Mouse (Mus musculus) lung, postnatal 0 days (tissue): ENCODE data around the gene Lclat1. TPM values are rescaled to one million over a fixed set of nuclear protein-coding genes. Genes with fewer than 3 reads are reported as not detected.

Experiments
- ATAC-seq: fragments of 200-750 bp; cut with Nextera tagmentation; 2 replicates; pipeline ENCODE4 v1.8.0; 2017; ENCODE audit warnings: moderate library complexity
- DNase-seq: peaks from one replicate; pipeline ENCODE4 v3.0.0-alpha.2; 2016; ENCODE audit warnings: low spot score
- H3K27ac ChIP-seq: fragments of 300-500 bp; sonication (generic); 2 replicates; pipeline ENCODE4 v1.5.1; 2014; ENCODE audit warnings: antibody characterized with exemption, mild to moderate bottlenecking, low read length, mixed read lengths
- H3K27me3 ChIP-seq: fragments of 300-500 bp; sonication (generic); replicated peaks from 2 replicates; pipeline ENCODE4 v1.6.1; 2014; ENCODE audit warnings: low read length, mixed read lengths; ENCODE audit not compliant: insufficient read depth
- H3K36me3 ChIP-seq: fragments of 300-500 bp; sonication (generic); 2 replicates; pipeline ENCODE4 v1.6.1; 2014; ENCODE audit warnings: low read length, mixed read lengths; ENCODE audit not compliant: insufficient read depth
- H3K4me1 ChIP-seq: fragments of 300-500 bp; sonication (generic); 2 replicates; pipeline ENCODE4 v1.6.1; 2014; ENCODE audit warnings: antibody characterized with exemption, low read depth, low read length, mixed read lengths; ENCODE audit not compliant: insufficient read depth
- H3K4me2 ChIP-seq: fragments of 300-500 bp; sonication (generic); replicated peaks from 2 replicates; pipeline ENCODE4 v1.6.1; 2014; ENCODE audit warnings: low read depth, mild to moderate bottlenecking, low read length, moderate library complexity, mixed read lengths
- H3K4me3 ChIP-seq: fragments of 300-500 bp; sonication (generic); 2 replicates; pipeline ENCODE4 v1.5.1; 2014; ENCODE audit warnings: low read depth, low read length
- H3K9ac ChIP-seq: fragments of 300-500 bp; sonication (generic); replicated peaks from 2 replicates; pipeline ENCODE4 v1.6.1; 2014; ENCODE audit warnings: low read depth, mild to moderate bottlenecking
- H3K9me3 ChIP-seq: fragments of 300-500 bp; sonication (generic); 2 replicates; pipeline ENCODE4 v1.6.1; 2016; ENCODE audit warnings: low read length, mixed read lengths
- CTCF ChIP-seq: IDR thresholded peaks from 2 replicates; pipeline ENCODE4 v1.5.1; 2016; ENCODE audit warnings: antibody characterized with exemption, mild to moderate bottlenecking
- EP300 ChIP-seq: IDR thresholded peaks from 2 replicates; pipeline ENCODE4 v1.6.1; 2016; ENCODE audit warnings: antibody characterized with exemption, mild to moderate bottlenecking, control low read depth
- WGBS: fragments of 180-500 bp; shearing (Covaris S2); extraction: QIAGEN DNeasy Blood & Tissue Kit; methylation state at CpG from one replicate; pipeline ENCODE4 v1.1.7; 2014; 5-methylcytosine and 5-hydroxymethylcytosine counted together
- polyA plus RNA-seq: library from polyadenylated mRNA; unstranded; fragments of >200 nt; fragmentation: Nextera tagmentation; extraction: Ambion mirVana; gene quantifications from 2 replicates; pipeline ENCODE4 v1.2.1, GENCODE M21; 2015

Gene Lclat1
- polyA plus RNA-seq, 1 experiment from 2014 or later, result 10.2 TPM

DNA sequence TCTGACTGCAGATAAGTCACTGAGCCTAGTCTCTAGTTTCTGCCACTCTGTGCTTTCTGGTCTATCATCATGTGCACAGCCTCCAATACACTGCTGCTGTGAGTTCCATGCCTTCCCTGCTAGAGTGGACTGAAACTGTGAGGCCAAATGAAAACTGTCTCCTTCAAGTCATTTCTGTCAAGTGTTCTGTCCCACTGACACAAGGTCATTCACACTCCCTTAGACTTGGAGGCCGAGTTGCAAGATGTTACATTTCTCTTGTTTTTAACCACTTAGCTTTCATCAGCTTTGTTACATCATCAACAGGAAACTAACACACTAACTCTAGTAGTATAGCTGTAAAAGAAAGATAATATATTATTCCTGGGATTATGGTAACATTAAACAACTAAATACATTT, 9.1 kb upstream of the Lclat1 start:
- no peaks in the 10 kb centered on the region for H3K36me3 ChIP-seq
- no peak overlapping the region for H3K9ac ChIP-seq
- peak; percentile 53 for DNase-seq
- TF ChIP-seq EP300 (peak; percentile 29; the same call in 1 of the 2 replicates), CTCF (no peak)
- 34% methylated on average over 1 of the region's 1 CpGs for WGBS
- no peaks in the 10 kb centered on the region for H3K4me1 ChIP-seq
- no peak overlapping the region for H3K27ac ChIP-seq
- H3K4me3 ChIP-seq, result no peak overlapping the region
- no peaks in the 10 kb centered on the region for H3K27me3 ChIP-seq
- no peak overlapping the region for H3K4me2 ChIP-seq
- H3K9me3 ChIP-seq, result no peaks in the 10 kb centered on the region
- ATAC-seq, result no peak; the same call in 1 of the 2 replicates

DNA sequence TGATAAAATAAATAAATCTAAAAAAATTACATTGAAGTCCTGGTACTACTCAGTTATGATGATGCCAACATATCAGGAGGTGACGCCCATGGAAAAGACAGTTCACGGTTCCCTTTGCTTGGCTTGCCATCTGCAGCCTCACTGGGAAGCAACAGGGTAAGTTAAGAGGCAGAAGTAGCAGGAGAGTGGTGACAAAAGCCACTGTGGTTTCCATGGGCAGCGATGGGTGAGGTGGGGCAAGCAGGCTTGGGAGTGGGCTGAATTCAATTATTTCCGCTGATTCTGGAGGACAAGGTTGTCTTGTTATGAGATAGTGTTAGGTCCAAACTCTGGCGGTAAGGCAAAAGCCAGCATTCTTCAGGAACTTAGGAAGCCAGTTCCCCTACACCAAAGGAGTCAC, 7.4 kb upstream of the Lclat1 start:
- ATAC-seq (no peak), DNase-seq (no peak)
- TF ChIP-seq CTCF, result no peak
- TF ChIP-seq EP300, result no peak

DNA sequence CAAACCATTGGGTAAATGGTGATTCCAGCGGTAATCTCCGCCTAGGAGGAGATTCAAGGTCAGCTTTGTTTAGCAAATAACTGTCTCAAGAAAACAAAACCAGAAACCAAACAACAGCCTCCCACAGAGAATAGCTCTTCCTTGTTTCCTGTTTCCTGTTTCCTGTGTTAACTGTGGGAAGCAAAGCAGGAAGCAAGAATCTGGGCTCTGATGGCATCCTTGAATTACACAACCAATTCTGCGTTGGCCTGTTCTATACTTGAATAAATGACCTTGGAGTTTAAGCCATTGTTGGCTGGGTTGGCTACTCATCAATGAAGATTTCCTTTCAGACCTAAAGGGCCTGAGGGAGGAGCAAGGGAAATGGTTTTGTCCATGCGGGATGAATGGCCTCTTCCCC, 5.2 kb upstream of the Lclat1 start:
- H3K9ac ChIP-seq, result no peak overlapping the region
- no peaks in the 10 kb centered on the region for H3K4me1 ChIP-seq
- H3K4me2 ChIP-seq, result no peak overlapping the region
- 0 out of 2 replicates have a peak, but pooled peaks have one; percentile 39 for TF ChIP-seq EP300
- no peak for TF ChIP-seq CTCF
- ATAC-seq, result no peak
- H3K27ac ChIP-seq, result no peak overlapping the region
- no peak for DNase-seq
- H3K27me3 ChIP-seq, result no peaks in the 10 kb centered on the region
- no peaks in the 10 kb centered on the region for H3K36me3 ChIP-seq
- 56% methylated on average over 4 of the region's 4 CpGs for WGBS
- no peak overlapping the region for H3K4me3 ChIP-seq
- no peaks in the 10 kb centered on the region for H3K9me3 ChIP-seq

More for the DNA sequence above, 7.4 kb upstream of the Lclat1 start:
- Histone ChIP-seq H3K9ac (no peak overlapping the region), H3K9me3 (no peaks in the 10 kb centered on the region), H3K4me3 (no peak overlapping the region), H3K36me3 (no peaks in the 10 kb centered on the region), H3K27ac (no peak overlapping the region), H3K27me3 (no peaks in the 10 kb centered on the region), H3K4me2 (no peak overlapping the region), H3K4me1 (no peaks in the 10 kb centered on the region)
- WGBS, result 89% methylated on average over 5 of the region's 5 CpGs

DNA sequence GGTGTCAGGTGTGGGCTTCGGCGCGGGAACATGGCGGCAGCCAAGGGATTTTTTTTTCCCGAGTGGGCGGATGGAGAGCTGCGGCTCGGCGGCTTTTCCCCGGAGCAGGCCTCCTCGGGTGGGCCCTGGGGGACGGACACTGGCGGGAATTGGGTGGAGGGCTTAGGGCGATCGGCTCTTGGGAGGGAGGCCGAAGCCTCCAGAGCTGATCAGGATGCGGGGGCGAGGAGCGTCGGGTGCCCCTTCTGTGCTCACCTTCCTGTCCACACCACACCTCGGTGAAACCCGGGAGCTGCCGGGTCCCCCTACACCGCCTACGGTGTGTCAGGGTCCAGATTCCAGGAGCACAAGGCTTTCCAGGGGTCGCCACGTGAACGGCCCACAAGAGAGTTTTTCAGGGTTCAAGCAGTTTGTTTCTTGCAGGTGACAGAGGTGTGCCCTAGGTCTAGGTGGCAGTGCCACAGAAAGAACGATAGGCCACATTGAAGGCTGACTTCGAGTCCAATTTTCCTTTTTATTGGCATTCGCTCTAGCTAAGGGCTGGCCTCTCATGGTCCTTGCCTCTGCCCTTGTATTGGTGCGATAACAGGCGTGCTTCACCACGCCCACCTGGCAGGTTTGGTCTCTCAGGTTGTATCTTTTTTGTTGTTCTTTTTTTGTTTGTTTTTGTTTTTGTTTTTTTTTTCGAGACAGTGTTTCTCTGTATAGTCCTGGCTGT, 544 bp downstream of the Lclat1 start:
- TF ChIP-seq EP300 (no peak), CTCF (0 out of 2 replicates have a peak, but pooled peaks have one; percentile 1)
- Histone ChIP-seq H3K27me3 (no peaks in the 10 kb centered on the region), H3K36me3 (no peaks in the 10 kb centered on the region), H3K9me3 (no peaks in the 10 kb centered on the region), H3K27ac (peak overlapping the region; percentile 76), H3K4me1 (no peaks in the 10 kb centered on the region; the same call in 1 of the 2 replicates), H3K4me2 (peak overlapping the region; percentile 96), H3K4me3 (peak overlapping the region; percentile 66), H3K9ac (peak overlapping the region; percentile 82)
- 4% methylated on average over 35 of the region's 35 CpGs for WGBS
- no peak; the same call in 1 of the 2 replicates for ATAC-seq
- DNase-seq, result peak; percentile 34

DNA sequence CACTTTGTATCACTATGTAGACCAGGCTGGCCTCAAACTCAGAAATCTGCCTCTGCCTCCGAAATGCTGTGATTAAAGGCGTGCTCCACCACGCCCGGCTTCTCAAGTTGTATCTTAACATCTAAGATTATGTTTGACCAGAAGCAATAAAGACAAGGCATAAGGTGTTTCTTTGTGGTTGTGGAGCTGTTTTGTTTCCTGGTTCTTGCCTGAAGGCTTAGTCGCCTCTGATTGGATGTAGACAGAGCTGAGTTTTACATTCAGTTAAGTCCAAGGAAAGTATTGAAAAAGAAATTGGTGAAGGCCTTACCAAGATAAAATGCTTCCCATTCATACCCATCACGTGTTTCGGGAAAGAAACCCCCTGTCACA, 1.1 kb downstream of the Lclat1 start:
- no peak overlapping the region for H3K27ac ChIP-seq
- 69% methylated on average over 7 of the region's 7 CpGs for WGBS

DNA sequence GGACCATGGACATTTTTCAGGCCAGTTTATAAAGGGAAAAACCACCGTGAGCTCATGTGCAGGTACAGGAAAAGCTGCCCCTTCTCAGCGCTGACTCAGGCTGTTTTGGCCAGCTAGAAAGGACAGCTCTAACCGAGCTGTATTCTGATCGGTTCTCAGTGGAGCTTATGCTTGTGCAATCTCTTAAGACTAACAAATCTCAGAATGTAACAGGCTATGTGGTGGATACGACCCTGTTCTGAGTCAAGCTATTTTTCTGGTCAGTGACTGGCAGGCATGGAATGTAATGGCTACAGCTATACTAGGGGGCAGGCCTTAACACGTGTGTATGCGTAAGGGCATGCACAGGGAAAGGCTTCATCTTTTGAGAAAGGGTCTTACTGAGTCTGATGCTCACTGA, 4.3 kb downstream of the Lclat1 start:
- WGBS, result 55% methylated on average over 7 of the region's 7 CpGs
- Histone ChIP-seq H3K4me3 (no peak overlapping the region), H3K9me3 (no peaks in the 10 kb centered on the region), H3K4me2 (no peak overlapping the region), H3K36me3 (no peaks in the 10 kb centered on the region), H3K4me1 (no peaks in the 10 kb centered on the region; the same call in 1 of the 2 replicates), H3K9ac (no peak overlapping the region), H3K27ac (peak overlapping the region; percentile 44), H3K27me3 (no peaks in the 10 kb centered on the region)
- TF ChIP-seq EP300, result 0 out of 2 replicates have a peak, but pooled peaks have one; percentile 12
- no peak for TF ChIP-seq CTCF
- ATAC-seq, result peak; percentile 30
- DNase-seq, result peak; percentile 80

More for the DNA sequence above, 1.1 kb downstream of the Lclat1 start:
- DNase-seq (no peak), ATAC-seq (no peak)
- Histone ChIP-seq H3K9me3 (no peaks in the 10 kb centered on the region), H3K4me2 (peak overlapping the region; percentile 96), H3K4me1 (no peaks in the 10 kb centered on the region; the same call in 1 of the 2 replicates), H3K4me3 (peak overlapping the region; percentile 66; the same call in 1 of the 2 replicates), H3K27me3 (no peaks in the 10 kb centered on the region), H3K9ac (no peak overlapping the region), H3K36me3 (no peaks in the 10 kb centered on the region)
- TF ChIP-seq EP300, result no peak
- TF ChIP-seq CTCF, result no peak
